Mouse (Mus musculus): ENCODE results near the gene Inpp5k. TPM values are rescaled to one million over a fixed set of nuclear protein-coding genes. Genes with fewer than 3 reads are reported as not detected.
"Not testable (repeated sequence)": the region's sequence is repeated elsewhere in the genome, so short reads cannot be mapped to it uniquely, and the experiment has no call there.

The Inpp5k gene
- polyA plus RNA-seq, 1 experiment from 2014 or later, result 17.6 TPM

DNA sequence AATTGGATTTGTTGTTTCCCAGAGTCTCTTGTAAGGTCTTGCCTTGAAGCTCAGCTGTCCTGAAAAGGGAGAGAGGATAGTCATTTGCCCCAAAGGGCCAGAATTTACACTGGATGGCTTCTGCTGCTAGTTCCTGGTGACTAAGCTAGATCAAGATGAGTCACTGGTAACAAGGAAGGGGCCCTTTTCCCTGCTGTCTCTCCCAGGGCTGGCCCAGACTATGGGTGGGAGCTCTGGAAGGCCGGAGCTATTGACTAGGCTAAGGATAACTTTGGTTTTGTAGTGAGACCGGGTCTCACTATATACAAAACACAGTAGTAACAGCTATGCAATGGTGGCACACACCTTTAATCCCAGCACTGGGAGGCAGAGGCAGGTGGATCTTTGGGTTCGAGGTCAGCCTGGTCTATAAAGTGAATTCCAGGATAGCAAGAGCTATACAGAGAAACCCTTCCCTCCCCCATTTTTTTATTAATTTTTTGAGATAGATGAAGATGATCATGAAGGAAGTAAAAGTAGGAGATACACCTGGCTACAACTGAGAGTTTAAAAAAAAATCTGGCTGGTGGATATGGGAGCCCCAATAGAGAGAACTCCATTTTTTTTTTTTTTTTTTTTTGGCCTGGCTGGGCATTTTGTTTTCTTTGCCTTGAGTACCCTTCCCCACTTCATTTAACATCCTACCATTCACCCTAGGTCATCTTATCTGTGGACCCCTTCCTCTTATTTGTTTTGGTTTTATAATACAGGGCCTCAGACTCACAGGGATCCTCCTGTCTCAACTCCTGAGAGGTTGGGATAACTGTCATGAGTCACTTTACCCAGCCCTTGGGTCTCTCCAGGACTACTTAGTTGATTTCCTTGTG, 47.3 kb downstream of the Inpp5k start:
- no peaks in the 10 kb centered on the region for H3K27me3 ChIP-seq (ENCODE audit: low read depth, poor library complexity, severe bottlenecking)
- peak overlapping the region; percentile 97 for H3K4me3 ChIP-seq
- H3K27ac ChIP-seq, result 0 out of 2 replicates have a peak overlapping the region, but pooled peaks have one; percentile 97
- H3K36me3 ChIP-seq, result peaks cover 22% of the 10 kb centered on the region
- 84% methylated on average over 3 of the region's 3 CpGs for WGBS
- no peak for DNase-seq (ENCODE audit: low spot score)
- peaks cover 19% of the 10 kb centered on the region for H3K4me1 ChIP-seq
- no peaks in the 10 kb centered on the region for H3K9me3 ChIP-seq (replicated peaks)

DNA sequence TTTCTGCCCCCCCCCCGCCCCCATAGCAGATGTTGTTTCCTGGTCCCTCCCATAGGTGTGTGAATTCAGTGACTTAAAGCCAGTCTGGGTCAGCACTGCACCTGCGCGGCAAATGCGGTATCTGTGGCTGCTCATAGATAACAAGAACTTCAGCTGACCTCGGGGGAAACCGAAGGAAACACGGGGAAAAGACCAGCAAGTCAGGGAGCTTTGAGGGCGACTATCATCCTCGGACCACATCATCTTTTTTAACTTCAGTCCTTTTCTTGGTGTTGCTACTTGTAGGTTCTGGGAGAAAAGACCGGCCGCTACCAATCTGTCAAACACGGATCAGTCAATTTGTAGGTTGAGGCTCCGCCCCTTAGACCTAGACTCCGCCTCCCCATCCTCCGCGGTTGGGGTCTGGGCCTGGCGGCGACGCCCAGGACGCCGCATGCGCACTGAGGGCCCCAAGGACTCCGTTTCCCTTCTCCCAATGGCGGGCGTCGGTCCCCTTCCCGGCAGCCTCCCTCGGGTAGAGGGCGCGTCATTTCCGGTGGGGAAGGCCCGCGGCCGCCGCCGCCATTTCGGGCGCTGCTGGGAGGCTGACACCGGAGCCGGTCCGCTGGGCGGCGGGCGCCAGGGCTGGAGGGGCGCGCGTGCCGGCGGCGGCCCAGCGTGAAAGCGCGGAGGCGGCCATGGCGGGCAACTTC, 48.1 kb downstream of the Inpp5k start, which contains the start of gene Crk:
Crk (plus strand) TSS at position 513 of the 692 bp plus-strand sequence.
- Histone ChIP-seq H3K9me3 (replicated peaks) (no peaks in the 10 kb centered on the region), H3K27me3 (ENCODE audit: low read depth, poor library complexity, severe bottlenecking) (no peaks in the 10 kb centered on the region), H3K27ac (peak within 1 kb of the TSS; percentile 97), H3K36me3 (peaks cover 25% of the 10 kb centered on the region), H3K4me3 (peak within 1 kb of the TSS; percentile 97), H3K4me1 (peaks cover 19% of the 10 kb centered on the region)
- DNase-seq (ENCODE audit: low spot score), result peak; percentile 99
- under 1% methylated on average over 50 of the region's 55 CpGs for WGBS

- Histone ChIP-seq H3K27ac (peak overlapping the region; percentile 97), H3K4me3 (peak overlapping the region; percentile 97), H3K27me3 (ENCODE audit: low read depth, poor library complexity, severe bottlenecking) (no peaks in the 10 kb centered on the region), H3K36me3 (peaks cover 32% of the 10 kb centered on the region), H3K4me1 (peaks cover 19% of the 10 kb centered on the region), H3K9me3 (replicated peaks) (no peaks in the 10 kb centered on the region)
- under 1% methylated on average over 43 of the region's 43 CpGs for WGBS
- DNase-seq (ENCODE audit: low spot score), result peak; percentile 67
These were observed 48.8 kb downstream of the Inpp5k start for GRCm38 (mm10) chr11:75679439-75680171.

DNA sequence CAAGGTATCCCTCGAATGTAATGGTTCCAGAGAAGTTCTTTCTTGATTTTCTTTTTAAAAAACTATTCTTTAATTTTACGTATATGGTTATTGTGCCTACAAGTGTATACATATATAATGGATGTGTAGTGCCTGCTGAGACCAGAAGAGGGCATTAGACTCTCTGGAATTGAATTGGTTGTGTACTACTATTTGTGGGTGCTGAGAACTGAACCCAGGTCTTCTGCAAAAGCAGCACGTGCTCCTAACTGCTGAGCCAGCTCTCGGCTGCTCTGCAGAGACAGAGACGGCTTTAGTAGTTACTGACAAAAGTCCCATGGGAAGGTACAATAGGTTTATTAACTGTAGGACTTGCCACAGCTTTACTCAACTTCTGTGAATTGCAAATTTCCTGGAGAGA, 53.7 kb downstream of the Inpp5k start:
- H3K27ac ChIP-seq, result no peak overlapping the region
- H3K4me3 ChIP-seq, result no peak overlapping the region
- 96% methylated on average over 5 of the region's 5 CpGs for WGBS
- no peaks in the 10 kb centered on the region for H3K27me3 ChIP-seq (ENCODE audit: low read depth, poor library complexity, severe bottlenecking)
- H3K36me3 ChIP-seq, result peaks cover 58% of the 10 kb centered on the region
- H3K4me1 ChIP-seq, result peaks cover 12% of the 10 kb centered on the region
- H3K9me3 ChIP-seq (replicated peaks), result no peaks in the 10 kb centered on the region
- DNase-seq (ENCODE audit: low spot score), result no peak

DNA sequence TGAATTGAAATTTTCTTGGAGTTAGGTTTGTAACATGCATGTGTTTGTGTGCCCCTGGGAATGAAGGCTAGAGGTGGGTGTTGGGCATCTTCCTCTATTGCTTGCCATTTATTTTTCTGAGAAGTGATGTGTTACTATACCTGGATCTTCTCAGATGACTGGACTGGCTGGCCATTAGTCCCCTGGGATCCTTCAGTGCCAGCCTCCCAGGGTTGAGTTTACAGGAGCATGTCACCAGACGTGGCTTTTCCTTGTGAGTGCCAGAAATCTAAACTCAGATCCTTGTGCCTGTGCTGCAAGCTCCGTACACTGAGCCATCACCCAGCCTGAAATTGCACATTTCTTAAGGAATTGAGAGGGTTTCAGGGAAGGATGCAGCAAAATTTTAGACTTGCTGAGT, 54.2 kb downstream of the Inpp5k start:
- no peak for DNase-seq (ENCODE audit: low spot score)
- Histone ChIP-seq H3K27me3 (ENCODE audit: low read depth, poor library complexity, severe bottlenecking) (no peaks in the 10 kb centered on the region), H3K4me1 (peaks cover 8% of the 10 kb centered on the region), H3K36me3 (peaks cover 63% of the 10 kb centered on the region), H3K27ac (no peak overlapping the region), H3K4me3 (no peak overlapping the region), H3K9me3 (replicated peaks) (no peaks in the 10 kb centered on the region)
- 87% methylated on average over 2 of the region's 2 CpGs for WGBS

GRCm38 (mm10) chr11:75687343-75687993, 56.7 kb downstream of the Inpp5k start:
- Histone ChIP-seq H3K27ac (no peak overlapping the region), H3K9me3 (replicated peaks) (no peaks in the 10 kb centered on the region), H3K27me3 (ENCODE audit: low read depth, poor library complexity, severe bottlenecking) (no peaks in the 10 kb centered on the region), H3K4me1 (no peaks in the 10 kb centered on the region), H3K36me3 (peaks cover 75% of the 10 kb centered on the region), H3K4me3 (no peak overlapping the region)
- WGBS, result 82% methylated on average over 2 of the region's 2 CpGs
- DNase-seq (ENCODE audit: low spot score), result no peak

GRCm38 (mm10) chr11:75688132-75688531, 57.3 kb downstream of the Inpp5k start:
- no peak overlapping the region for H3K4me3 ChIP-seq
- no peaks in the 10 kb centered on the region for H3K27me3 ChIP-seq (ENCODE audit: low read depth, poor library complexity, severe bottlenecking)
- H3K4me1 ChIP-seq, result no peaks in the 10 kb centered on the region
- no peak overlapping the region for H3K27ac ChIP-seq
- H3K9me3 ChIP-seq (replicated peaks), result no peaks in the 10 kb centered on the region
- peaks cover 75% of the 10 kb centered on the region for H3K36me3 ChIP-seq
- DNase-seq (ENCODE audit: low spot score), result no peak
- 91% methylated on average over 2 of the region's 2 CpGs for WGBS

- H3K36me3 ChIP-seq, result peaks cover 75% of the 10 kb centered on the region
- no peaks in the 10 kb centered on the region for H3K4me1 ChIP-seq
- H3K4me3 ChIP-seq, result no peak overlapping the region
- H3K27ac ChIP-seq, result no peak overlapping the region
- no peak for DNase-seq (ENCODE audit: low spot score)
- no peaks in the 10 kb centered on the region for H3K9me3 ChIP-seq (replicated peaks)
- WGBS, result 83% methylated on average over 1 of the region's 1 CpGs
- no peaks in the 10 kb centered on the region for H3K27me3 ChIP-seq (ENCODE audit: low read depth, poor library complexity, severe bottlenecking)
These were observed 59.2 kb downstream of the Inpp5k start for GRCm38 (mm10) chr11:75689977-75690376.

DNA sequence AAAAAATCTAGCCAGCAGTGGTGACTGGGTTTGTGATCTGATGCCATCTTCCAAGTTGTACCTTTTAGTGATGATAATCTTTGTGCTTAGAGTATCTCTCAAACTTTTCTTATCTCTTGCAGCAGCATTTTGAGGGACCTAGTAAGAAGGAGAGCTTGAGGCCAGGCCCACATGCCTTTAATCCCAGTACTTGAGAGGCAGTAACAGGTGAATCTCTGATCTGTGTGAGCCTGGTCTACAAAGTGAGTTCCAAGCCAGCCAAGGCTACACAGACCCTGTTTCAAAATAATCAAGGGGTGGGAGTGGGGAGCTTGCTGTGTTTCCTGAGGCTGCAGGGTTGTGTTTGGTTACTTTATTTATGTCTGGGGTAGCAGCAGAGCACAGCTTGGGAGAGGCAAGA, 60.3 kb downstream of the Inpp5k start:
- H3K9me3 ChIP-seq (replicated peaks), result no peaks in the 10 kb centered on the region
- no peak overlapping the region for H3K27ac ChIP-seq
- no peaks in the 10 kb centered on the region for H3K27me3 ChIP-seq (ENCODE audit: low read depth, poor library complexity, severe bottlenecking)
- DNase-seq (ENCODE audit: low spot score), result no peak
- peaks cover 79% of the 10 kb centered on the region for H3K36me3 ChIP-seq
- H3K4me1 ChIP-seq, result no peaks in the 10 kb centered on the region
- no peak overlapping the region for H3K4me3 ChIP-seq

GRCm38 (mm10) chr11:75693570-75693969, 62.8 kb downstream of the Inpp5k start:
- no peak for DNase-seq (ENCODE audit: low spot score)
- Histone ChIP-seq H3K27ac (no peak overlapping the region), H3K9me3 (replicated peaks) (no peaks in the 10 kb centered on the region), H3K27me3 (ENCODE audit: low read depth, poor library complexity, severe bottlenecking) (no peaks in the 10 kb centered on the region), H3K4me1 (no peaks in the 10 kb centered on the region), H3K4me3 (no peak overlapping the region), H3K36me3 (peaks cover 97% of the 10 kb centered on the region)
- WGBS, result 97% methylated on average over 5 of the region's 5 CpGs

- WGBS, result 98% methylated on average over 3 of the region's 3 CpGs
- not testable (repeated sequence) for DNase-seq (ENCODE audit: low spot score); H3K27ac ChIP-seq; H3K27me3 ChIP-seq (ENCODE audit: low read depth, poor library complexity, severe bottlenecking); H3K9me3 ChIP-seq (replicated peaks); H3K4me1 ChIP-seq; H3K4me3 ChIP-seq
- H3K36me3 ChIP-seq, result peaks cover 99% of the 10 kb centered on the region
These were observed 66.7 kb downstream of the Inpp5k start for GRCm38 (mm10) chr11:75697464-75697863.

Measured in limb, embryonic 10.5 days (tissue).